Mouse (Mus musculus) cerebellum, adult 9-11 months (tissue): ENCODE measurements at regions not wholly inside any gene's neighbourhood (a gene's known extent, or its start where the extent isn't known, plus 50 kb on each side); places are given as distances from the start of the nearest gene placed in this dataset.

Experiments used
- DNase-seq: peaks from one replicate; pipeline ENCODE4 v3.0.0; 2022

DNA sequence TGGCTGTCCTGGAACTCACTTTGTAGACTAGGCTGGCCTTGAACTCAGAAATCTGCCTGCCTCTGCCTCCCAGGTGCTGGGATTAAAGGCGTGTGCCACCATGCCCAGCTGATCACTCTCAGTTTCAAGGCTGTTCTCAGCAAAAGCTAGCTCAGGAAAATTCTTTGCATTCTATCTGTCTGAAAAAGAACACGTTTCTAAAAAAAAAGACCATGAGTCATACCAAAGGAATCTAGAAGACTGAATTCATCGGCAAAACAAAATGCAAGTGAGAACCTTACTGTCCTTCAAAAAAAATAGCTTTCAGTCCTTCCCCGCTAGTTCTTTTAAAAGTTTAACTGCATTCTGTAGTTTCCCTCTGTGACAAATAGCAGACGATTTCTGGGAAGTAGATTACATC is 596.3 kb upstream of the Syt1 start:
- DNase-seq = no peak

DNA sequence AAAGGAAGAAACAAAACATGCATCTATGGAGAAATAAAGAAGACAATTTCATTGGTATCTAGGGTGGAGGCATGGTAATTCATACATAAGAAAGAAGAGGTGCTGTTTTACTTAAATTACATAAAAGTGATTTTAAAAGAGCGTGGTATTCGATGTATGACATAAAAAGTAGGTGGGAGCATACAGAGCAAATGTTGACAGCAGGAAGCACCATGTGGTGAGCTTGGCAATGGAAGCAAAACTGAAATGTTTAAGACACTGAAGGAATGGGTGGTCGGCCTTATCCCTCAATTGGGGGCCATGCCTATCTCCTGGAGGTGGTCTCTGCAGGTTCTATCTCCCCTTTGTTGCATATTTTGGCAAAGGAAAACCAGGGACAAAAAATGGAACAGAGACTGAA is 592.5 kb upstream of the Syt1 start:
- no peak for DNase-seq

DNA sequence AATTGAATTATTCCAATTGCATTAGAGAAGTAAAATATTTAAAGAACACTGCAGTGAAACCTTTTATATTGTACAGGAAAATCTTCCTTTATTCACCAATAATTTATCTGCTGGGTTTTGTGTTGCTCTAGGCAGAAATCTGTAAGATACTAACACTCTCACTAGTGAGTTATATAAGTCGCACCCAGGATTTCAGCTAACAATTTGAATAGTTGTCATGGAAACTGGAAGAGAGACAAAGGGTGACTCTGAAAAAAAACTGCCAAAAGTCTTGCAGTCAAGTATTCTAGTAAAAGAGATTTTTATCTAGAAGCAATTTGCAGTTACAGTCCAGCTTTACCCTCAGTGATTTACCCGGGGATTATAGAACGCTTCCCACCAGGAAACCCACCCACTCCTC is 587.8 kb upstream of the Syt1 start:
- DNase-seq = no peak

DNA sequence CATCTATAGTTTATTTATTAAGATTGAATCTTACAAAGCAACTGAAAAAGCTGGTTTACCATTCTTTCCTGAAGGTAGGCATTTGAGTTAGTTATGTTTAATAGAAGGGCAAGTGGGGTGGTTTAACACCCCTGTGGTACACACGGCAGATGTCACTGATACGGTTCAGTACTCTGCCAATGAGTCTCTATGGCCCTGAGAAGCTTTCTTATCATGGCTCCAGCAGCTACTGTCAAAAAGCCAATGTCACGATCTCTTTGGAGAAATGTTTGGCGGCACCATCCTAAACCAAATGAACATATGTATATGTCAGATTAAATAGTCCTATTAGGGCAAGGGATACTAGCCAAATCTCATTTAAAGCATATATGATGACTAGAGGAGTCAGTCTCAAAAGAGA is 562.4 kb upstream of the Syt1 start:
- DNase-seq = peak; percentile 52

DNA sequence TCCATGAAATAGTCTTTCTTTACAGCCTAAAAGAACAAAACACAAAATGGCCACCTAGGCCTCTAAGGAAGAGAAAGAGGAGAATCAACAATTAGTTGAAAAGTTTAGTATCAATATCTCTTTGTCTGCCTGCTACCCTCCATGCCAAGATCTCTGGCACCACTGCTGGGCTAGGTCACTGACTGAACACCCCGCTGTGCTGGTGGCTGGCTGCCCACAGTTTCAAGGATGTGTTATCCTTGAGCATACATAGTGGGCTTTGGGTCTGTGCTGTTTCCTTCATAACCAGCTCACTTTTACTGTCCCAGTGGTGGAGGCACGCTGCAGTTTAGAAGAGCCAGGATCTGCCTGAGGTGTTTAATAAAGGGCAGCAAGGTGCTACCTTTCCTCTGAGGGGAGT is 559.0 kb upstream of the Syt1 start:
- peak; percentile 54 for DNase-seq

DNA sequence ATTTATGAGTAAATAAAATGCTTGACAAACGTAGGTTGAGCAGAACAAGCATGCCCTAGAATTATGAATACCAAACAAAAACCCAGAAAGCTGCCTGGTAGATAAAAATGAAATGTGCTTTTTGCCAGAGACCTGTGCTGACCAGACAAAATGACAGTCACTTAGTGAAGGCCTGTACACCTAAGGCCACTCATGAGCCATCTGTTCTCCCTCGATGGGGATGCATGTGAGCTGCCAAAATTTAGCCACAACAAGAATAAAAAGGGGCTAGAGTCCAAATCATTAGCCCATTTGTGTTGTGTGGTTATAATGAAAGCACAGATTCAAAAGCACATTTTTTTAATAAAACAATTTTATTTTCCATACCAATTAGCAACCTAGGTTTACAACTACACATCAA is 555.9 kb upstream of the Syt1 start:
- peak; percentile 94 for DNase-seq

DNA sequence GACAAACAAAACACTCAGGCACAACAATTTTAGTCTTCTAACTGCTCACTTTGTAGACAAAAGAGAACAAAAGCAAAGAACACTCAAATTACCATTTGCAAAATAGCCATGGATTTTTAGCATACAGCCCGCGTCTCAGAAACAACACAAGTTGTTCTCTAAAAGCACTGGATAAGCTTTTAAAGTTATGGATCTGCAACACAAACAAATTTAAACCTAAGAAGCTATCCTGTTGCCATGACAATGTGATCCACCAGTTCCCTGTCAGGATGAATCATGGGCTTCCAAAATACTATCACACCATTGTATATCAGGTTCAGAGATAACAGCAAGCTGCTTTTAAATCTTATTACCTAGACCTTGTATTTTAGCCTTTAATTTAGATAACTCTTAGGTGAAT is 550.9 kb upstream of the Syt1 start:
- no peak for DNase-seq

DNA sequence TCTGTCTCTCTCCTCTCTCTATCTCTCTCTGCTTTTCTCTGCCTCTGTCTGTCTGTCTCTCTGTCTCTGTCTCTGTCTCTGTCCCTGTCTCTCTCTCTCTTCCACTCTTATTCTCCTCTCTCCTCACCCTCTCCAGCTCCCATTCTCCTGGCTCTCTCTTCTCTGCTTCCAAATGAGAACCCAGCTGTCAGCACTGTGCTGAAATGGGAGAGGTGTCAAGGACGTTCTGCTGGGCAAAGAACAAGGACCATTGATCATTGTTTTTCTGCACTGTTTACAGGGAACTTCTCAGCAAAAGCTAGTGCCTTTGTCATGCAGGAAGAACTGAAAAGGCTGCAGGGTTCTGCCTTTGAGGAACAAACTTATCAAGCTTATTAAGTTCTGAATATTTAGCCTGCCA is 550.3 kb upstream of the Syt1 start:
- DNase-seq = no peak

DNA sequence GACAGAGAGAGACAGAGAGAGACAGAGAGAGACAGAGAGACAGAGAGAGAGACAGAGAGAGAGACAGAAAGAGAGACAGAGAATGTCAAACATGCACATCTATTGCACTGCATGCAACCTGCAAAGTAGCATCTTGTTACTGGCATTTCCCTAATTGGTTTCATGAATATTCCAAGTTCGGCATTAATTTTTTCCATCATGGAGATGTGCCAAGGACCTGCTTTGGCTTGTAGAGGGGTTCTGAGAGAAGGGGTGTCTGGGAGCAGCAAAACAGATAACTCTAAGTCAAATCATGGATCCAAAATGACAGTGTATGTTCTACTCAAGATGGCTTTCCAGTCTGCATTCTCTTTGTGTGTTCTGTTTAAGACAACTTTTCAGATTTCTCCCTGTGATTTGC is 532.5 kb upstream of the Syt1 start:
- no peak for DNase-seq

DNA sequence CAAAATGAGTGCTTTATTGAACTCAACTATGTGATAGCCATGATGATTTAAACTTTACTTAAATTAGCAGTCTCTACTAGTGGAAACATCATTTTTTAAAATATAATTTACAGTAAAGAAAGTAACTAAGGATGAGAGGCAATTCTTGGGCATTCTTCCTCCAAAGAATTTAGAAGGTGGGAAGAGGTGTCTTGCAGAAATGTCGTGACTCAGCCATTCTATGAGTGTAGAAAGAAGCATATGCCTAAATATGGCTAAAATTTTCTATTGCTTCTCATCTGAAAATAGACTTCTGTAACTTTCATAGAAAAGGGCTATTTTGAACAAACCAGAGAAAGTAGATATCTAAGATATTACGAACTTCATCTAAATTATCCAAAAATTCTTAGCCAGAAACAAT is 529.4 kb upstream of the Syt1 start:
- no peak for DNase-seq

DNA sequence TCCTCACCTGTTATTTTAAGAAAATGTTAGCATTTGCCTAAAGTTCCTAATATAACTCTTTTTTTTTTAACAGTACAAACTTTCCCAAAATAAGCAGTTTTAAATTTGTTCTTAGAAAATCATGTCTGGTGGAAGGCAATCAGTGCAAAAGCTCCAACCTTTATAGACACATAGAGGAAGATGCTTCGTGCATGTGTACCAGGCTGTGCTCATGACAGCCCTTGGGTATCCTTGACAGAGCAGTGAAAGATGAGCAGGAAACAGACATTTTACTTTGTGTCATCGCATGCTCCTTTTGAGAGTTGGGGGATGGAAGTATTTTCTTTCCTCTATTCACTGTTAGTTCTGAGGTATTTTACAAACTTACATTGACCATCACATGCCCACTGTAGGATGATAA is 517.3 kb upstream of the Syt1 start:
- no peak for DNase-seq

DNA sequence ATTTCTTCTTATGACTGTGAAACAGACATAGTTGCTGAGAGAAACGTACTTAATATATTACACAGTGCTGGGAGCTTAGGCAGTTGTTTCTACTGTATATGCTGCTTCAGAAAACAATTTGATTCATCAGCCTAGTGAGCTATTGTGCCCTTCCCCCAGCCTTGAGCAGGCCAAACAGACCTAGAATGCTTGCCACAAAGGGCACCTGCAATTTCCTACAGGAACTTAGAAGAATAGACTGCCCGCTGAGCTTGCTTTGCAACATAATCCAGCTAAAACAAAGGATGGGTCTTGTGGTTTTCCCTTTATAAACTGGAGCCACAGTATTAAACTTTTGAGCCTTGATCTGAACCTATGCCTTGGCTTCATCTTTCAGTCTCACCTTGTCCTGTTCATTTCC is 510.9 kb upstream of the Syt1 start:
- no peak for DNase-seq

DNA sequence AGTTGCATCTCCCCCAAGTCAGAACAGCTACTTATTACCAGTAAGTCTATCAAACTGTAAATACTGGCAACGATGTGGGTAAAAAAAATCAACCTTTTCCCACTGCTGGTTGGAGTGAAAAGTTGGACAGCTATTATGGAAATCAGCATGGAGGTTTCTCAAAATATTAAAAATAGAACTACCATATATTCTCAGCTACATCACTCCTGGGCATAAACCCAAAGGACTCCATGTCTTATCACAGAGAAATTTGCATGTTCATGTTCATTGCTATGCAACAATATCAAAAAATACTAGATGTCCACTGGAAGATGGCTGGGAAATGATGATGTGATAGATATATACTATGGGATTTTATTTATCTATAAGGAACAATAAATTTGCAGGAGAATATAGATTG is 506.9 kb upstream of the Syt1 start:
- DNase-seq = no peak

DNA sequence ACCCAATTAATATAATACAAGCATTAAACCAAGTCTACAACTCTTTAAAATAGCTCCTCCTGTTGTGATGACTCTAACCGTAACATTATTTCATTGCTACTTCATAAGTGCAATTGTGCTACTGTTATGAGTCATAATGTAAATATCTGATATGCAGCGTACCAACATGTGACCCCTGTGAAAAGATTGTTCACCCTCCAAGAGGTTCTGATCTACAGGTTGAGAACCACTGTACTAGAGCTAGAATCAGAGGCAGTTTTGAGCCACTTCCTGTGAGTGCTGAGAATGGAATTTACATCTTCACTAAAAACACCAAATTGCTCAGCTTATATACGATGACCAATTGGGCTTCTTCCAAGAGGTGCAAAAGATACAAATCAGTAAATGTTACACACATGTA is 504.4 kb upstream of the Syt1 start:
- no peak for DNase-seq

DNA sequence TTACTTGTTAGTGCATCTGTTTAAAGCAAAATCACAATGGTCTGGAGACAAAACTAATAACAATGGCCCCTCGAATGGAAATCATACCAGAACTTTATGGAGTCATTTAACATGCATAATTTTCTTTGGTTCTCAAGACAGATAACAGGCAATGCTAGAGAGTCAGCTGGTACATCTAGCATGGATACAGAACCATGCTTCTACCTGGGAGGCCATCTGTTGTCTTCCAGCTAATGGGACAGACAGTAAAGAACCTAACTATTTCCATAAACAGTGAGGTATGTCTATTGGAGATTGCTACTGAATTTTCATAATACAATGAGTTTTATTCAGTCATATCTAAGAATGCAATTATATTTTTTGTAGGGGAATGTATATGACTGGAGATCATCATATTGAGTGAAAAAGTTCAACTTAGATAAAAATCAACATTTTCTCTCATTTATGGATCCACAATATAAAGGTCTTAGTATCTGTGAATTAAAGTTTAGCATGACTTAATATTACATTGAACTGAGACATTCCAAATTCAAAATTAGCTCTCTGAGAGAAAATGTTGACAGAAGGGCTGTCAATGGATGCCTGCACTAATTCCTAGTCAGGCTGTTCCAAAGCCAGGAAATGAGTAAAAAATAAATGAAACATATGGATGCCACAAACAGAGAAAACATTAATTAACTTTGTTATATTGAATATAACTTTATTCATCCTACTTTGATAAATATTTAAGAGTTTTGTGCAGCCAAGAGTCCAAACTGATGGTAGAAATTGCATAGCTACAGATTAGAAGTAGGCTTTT is 500.3 kb upstream of the Syt1 start:
- DNase-seq = peak; percentile 28

DNA sequence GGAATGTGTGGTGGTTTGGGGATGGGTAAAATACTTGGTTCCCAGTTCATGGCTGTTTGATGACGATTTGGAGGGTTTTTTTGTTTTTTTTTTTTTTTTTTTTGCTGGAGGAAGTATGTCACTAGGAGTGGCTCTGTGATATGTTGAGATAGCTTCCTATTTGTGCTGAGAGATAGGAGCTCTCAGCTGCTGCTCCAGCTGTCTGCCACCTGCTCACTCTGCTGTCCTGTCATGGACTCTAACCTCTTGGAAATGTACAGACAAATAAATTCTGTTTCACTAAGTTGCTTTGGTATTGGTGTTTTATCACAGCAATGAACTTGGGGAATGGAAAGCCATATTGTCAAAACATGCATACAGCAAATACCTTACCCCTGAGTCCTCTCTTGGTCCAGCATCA is 497.8 kb upstream of the Syt1 start:
- no peak for DNase-seq

DNA sequence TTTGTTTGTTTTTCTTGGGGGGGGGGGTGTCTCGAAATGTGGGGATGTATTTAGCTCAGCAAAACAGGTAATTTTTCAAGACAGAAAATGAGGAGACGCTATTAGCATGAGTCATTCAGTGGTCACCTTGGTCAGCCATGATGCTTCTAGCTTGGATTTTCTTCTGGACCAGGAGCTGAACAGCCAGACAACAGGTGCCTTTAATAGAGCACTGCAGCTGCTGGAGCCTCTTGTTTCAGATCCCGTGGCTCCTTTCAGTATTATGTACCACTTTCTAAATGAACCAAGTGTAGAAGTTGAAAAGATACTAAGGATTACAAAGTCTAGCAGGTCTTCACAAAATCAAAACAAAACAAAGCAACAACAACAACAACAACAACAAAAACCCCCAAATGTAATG is 496.4 kb upstream of the Syt1 start:
- DNase-seq = no peak

DNA sequence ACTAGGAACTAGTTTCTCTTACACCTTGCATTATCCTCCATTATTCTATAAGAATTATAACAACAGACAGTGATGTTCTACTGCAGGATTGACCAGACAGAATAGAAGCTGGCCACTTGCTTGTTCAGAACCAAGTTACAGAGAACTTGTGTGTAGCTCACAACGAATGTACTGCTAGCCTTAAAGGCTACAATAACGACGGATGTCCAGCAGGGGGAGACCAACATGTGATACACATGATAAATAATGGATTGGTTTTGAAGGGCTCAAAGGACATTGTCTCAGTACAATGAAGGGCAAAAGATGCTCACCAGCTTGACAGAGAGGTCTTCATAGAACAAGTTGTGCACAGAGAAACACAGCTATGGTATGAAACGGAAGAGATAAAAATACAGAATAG is 493.9 kb upstream of the Syt1 start:
- no peak for DNase-seq

DNA sequence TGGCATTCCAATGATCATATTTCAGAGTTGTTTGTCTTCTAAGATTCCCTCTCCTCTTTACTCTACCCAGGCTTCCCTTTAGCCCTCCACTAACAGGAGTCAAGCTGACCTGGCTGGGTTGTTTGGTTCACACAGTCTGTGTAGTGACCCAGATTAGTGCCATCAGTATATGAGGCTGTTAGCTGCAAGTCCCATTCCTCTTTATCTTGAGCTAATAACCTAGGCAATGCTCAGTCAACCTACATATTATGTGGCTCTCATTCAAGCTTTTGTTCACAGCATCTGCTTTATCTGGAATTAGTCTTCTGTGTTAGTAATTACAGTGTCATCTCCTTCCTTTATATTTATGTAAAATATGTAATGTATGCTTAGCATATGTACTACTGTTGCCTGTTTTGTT is 490.1 kb upstream of the Syt1 start:
- DNase-seq = no peak

DNA sequence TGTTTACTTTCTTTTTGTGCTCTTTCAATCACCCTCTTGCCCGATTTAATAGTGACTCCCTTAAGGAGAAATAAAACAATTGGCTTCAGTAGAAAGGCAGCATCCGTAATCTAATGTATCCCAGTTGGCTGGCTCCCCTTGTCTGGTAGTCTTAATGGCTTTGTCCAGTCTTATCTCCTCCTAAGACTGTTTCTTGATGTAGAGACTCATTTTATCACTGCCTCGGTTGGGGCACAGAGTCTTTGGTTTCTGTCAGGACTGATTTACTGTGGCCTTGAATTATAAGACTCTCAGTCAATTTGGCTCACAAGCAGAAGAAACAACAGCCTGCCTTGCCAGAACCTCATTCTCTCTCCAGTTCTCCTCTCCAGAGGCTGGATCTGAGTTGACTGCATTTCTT is 487.5 kb upstream of the Syt1 start:
- DNase-seq = no peak

DNA sequence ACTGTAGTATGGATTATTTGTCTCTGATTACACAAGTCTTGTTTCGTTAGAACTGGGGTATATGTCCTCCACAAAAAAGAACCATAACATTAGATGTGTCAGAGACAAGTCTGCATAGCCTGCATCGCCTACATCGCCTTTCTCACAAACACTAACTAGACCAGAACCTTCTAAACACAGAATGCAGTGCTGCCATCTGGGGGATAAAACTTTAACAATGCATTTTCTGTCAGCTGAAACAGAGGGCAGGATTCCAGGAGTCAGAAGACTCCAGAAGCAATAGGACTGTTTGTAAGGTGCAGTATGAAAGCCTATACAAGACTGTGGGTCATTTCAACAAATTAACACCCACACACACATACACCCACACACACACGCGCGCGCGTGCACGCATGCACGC is 485.4 kb upstream of the Syt1 start:
- DNase-seq = peak; percentile 79

DNA sequence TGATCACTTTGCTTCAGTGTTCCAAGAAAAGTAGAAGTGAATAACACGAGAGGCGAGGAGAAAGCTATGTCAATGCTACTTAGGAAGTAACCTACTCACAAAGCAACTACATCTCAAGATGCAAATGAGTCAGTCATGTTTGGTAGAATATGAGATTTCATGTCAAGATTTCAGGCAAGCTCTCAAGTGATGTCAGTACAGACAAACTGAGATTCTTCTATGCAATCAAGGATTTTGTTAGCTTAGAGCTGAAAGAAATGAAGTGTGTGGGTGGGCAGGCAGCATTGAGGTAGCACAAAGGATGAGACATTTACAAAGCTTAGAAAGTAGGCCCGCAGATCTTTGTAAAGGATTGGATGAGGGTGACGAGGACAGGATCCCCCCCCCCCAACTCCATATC is 480.0 kb upstream of the Syt1 start:
- no peak for DNase-seq

DNA sequence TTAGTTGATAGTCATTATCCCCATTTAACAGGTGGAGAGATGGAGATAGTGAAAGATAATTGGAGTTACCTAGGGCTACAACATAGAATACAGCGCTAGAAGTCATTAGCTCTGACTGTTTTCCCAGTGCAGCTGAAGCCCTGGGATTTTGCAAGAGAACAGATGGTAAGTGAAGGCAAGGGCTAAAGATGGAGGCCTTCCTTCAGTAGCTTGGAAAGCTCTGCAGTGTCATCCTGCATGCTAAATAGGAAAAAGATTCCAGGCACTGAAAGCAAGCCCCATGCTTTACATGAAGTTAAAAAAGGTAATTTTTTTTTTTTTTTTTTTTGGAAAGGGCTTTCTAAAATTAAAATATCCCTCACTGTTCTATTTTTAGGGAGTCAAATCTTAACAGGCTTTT is 477.2 kb upstream of the Syt1 start:
- no peak for DNase-seq

DNA sequence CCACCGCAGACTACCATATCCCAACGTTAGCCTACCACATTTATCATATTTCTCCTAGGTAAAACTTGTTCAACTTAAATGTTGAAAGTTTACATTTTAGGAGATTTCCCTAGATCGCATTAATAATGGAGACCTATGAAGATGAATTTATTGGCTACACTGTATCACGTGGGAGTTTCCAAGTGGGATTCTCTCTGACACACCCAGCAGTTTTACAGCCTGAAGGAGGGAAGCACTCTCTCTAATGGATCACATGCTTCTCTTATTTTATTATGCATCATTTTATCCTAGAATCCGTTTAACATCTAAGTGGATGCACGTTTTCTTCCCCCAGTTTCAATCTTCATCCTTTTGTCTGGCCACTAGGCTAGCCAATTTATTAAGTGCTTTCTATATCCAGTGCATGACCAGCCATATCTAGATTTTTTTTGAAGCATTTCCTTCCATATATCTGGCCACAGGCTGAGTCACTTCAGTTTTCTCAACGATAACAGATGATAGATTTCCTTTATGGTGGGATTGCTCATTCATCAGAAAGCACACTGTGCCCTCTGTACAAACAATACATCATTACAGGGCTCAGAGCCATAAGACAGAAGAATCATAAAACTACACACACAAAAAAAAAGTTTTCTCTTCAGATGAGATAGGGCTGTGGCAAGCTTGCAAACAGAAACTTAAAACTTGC is 476.3 kb upstream of the Syt1 start:
- DNase-seq = no peak

DNA sequence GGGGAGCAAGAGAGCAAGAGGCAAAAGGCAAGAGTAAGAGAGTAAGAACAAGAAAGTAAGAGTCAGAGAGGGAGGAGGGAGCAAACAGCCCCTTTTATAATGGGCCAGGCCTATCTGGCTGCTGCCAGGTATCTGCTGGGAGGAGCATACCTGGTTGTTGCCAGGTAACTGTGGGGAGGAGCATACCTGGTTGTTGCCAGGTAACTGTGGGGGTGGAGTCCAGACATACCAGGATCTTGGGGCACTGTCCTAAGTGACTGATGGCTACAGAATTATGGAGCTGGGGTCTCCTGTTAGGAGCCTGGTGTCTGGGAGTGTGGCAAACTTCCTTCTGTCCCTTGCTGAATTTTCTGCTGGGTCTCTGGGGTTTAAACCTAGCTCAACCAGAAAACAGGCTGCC is 469.8 kb upstream of the Syt1 start:
- no peak for DNase-seq
